43 mouse cellular contexts compared by ENCODE assay signal in genomic region chr9:45034526-45034925, GRCm38 (mm10). TPM values are rescaled to one million over a fixed set of nuclear protein-coding genes. Genes with fewer than 3 reads are reported as not detected.
"Had no signal": no experiment of that assay in that cellular context is flagged by ENCODE, and none has a peak within 500 bp of the region (broad histone marks: within the 10 kb centered on the region; RNA-seq: fewer than 3 reads in every experiment).

No protein-coding gene starts in this region.

- H3K4me3 ChIP-seq: limb, embryonic 10.5 days; limb, embryonic 12.5 days; limb, embryonic 13.5 days; limb, embryonic 15.5 days; liver, embryonic 12.5 days; liver, embryonic 13.5 days; liver, embryonic 15.5 days; lung, embryonic 15.5 days; megakaryocyte, embryonic 14.5 days; midbrain, embryonic 10.5 days; midbrain, embryonic 12.5 days; midbrain, embryonic 13.5 days; midbrain, embryonic 15.5 days; myocyte; neural tube, embryonic 12.5 days had no signal

- H3K27ac ChIP-seq: limb, embryonic 10.5 days; limb, embryonic 12.5 days; limb, embryonic 13.5 days; limb, embryonic 15.5 days; liver, embryonic 12.5 days; liver, embryonic 13.5 days; liver, embryonic 14.5 days; liver, embryonic 15.5 days; lung, embryonic 15.5 days; macrophage; midbrain, embryonic 10.5 days; midbrain, embryonic 12.5 days; midbrain, embryonic 13.5 days; midbrain, embryonic 15.5 days; neural tube, embryonic 12.5 days had no signal

- H3K4me1 ChIP-seq: limb, embryonic 10.5 days; limb, embryonic 12.5 days; limb, embryonic 13.5 days; limb, embryonic 15.5 days; liver, embryonic 12.5 days; liver, embryonic 13.5 days; lung, embryonic 15.5 days; megakaryocyte, embryonic 14.5 days; midbrain, embryonic 10.5 days; midbrain, embryonic 12.5 days; midbrain, embryonic 13.5 days; midbrain, embryonic 15.5 days; neural tube, embryonic 12.5 days had no signal

- H3K36me3 ChIP-seq: limb, embryonic 10.5 days; limb, embryonic 12.5 days; limb, embryonic 13.5 days; limb, embryonic 15.5 days; liver, embryonic 12.5 days; liver, embryonic 13.5 days; liver, embryonic 15.5 days; lung, embryonic 15.5 days; midbrain, embryonic 10.5 days; midbrain, embryonic 12.5 days; midbrain, embryonic 13.5 days; midbrain, embryonic 15.5 days; neural tube, embryonic 12.5 days had no signal

- DNase-seq: left cerebral cortex, postnatal 4 days; liver; liver, embryonic 13.5 days; liver, postnatal 0 days; lung, adult 18-20 months; lung, adult 2 months; lung, embryonic 14.5 days; lung, postnatal 10 days; lung, postnatal 14 days; lung, postnatal 36 days; lung, postnatal 4 days; midbrain, embryonic 14.5 days had no signal

- H3K9me3 ChIP-seq: limb, embryonic 10.5 days; limb, embryonic 12.5 days; limb, embryonic 13.5 days; limb, embryonic 15.5 days; liver, embryonic 12.5 days; liver, embryonic 13.5 days; liver, embryonic 15.5 days; lung, embryonic 15.5 days; megakaryocyte, embryonic 14.5 days; midbrain, embryonic 10.5 days; midbrain, embryonic 12.5 days; midbrain, embryonic 13.5 days; midbrain, embryonic 15.5 days; neural tube, embryonic 12.5 days had no signal

- H3K27me3 ChIP-seq: limb, embryonic 15.5 days had no signal

RNA-seq across cellular contexts. Expression of gene Mpzl2, which starts 5.1 kb away (rescaled TPM):
- total RNA-seq: megakaryocyte progenitor cell, adult 5-6 weeks; megakaryocyte-erythroid progenitor cell, adult 5-6 weeks; monocyte, adult 5-6 weeks had no signal
- polyA plus RNA-seq: macrophage, myocyte had no signal

RNA-seq across cellular contexts. Expression of gene Mpzl3, which starts 20.5 kb away (rescaled TPM):
- total RNA-seq: megakaryocyte-erythroid progenitor cell, adult 5-6 weeks had no signal

RNA-seq across cellular contexts. Expression of gene Cd3e, which starts 25.1 kb away (rescaled TPM):
- total RNA-seq: left cerebral cortex, postnatal 10 days; left cerebral cortex, postnatal 14 days; left cerebral cortex, postnatal 25 days; left cerebral cortex, postnatal 36 days; left cerebral cortex, postnatal 4 days; megakaryocyte progenitor cell, adult 5-6 weeks; midbrain, postnatal 0 days had no signal
- polyA plus RNA-seq: limb, embryonic 10.5 days; limb, embryonic 11.5 days; limb, embryonic 13.5 days; liver, embryonic 11.5 days; liver, embryonic 12.5 days; liver, embryonic 13.5 days; liver, embryonic 14.5 days; liver, embryonic 15.5 days; liver, embryonic 16.5 days; liver, postnatal 0 days; lung, embryonic 14.5 days; macrophage; midbrain, embryonic 10.5 days; midbrain, embryonic 11.5 days; midbrain, embryonic 12.5 days; midbrain, embryonic 13.5 days; midbrain, embryonic 14.5 days; midbrain, embryonic 16.5 days; myocyte; neural tube, embryonic 11.5 days; neural tube, embryonic 12.5 days had no signal

RNA-seq across cellular contexts. Expression of gene Jaml, which starts 44.5 kb away (rescaled TPM):
- total RNA-seq: midbrain, postnatal 0 days had no signal
- polyA plus RNA-seq: liver, embryonic 12.5 days; myocyte had no signal

RNA-seq across cellular contexts. Expression of gene Cd3d, which starts 52.9 kb away (rescaled TPM):
- total RNA-seq: left cerebral cortex, postnatal 10 days; left cerebral cortex, postnatal 14 days; left cerebral cortex, postnatal 25 days; left cerebral cortex, postnatal 36 days; left cerebral cortex, postnatal 4 days; midbrain, postnatal 0 days had no signal
- polyA plus RNA-seq: limb, embryonic 10.5 days; limb, embryonic 11.5 days; limb, embryonic 12.5 days; limb, embryonic 13.5 days; limb, embryonic 14.5 days; liver, embryonic 11.5 days; liver, embryonic 12.5 days; liver, embryonic 13.5 days; lung, embryonic 14.5 days; midbrain, embryonic 10.5 days; midbrain, embryonic 11.5 days; midbrain, embryonic 12.5 days; midbrain, embryonic 13.5 days; midbrain, embryonic 14.5 days; midbrain, embryonic 15.5 days; midbrain, embryonic 16.5 days; midbrain, postnatal 0 days; myocyte; neural tube, embryonic 11.5 days; neural tube, embryonic 12.5 days had no signal
